Mouse (Mus musculus) lung, adult 2 months (tissue): Measurements from ENCODE around the gene Kif16b.

Source experiments
- CTCF ChIP-seq: fragments of 200-500 bp; IDR thresholded peaks from 2 replicates; pipeline ENCODE4 v1.5.1; 2011; ENCODE audit warnings: mild to moderate bottlenecking, low read length, control low read depth; ENCODE audit not compliant: insufficient read depth
- POLR2A ChIP-seq: fragments of 200-500 bp; IDR thresholded peaks from 2 replicates; pipeline ENCODE4 v1.6.1; 2011; ENCODE audit warnings: low read depth, mild to moderate bottlenecking, control low read depth, low read length, borderline replicate concordance; ENCODE audit errors: extremely low read depth

GRCm38 (mm10) chr2:142625756-142626155 lies 275.6 kb downstream of the Kif16b start:
- no peak for TF ChIP-seq CTCF
- no peak for TF ChIP-seq POLR2A
